Mouse (Mus musculus) macrophage (primary cell): ENCODE data around the gene Dact3. TPM values are rescaled to one million over a fixed set of nuclear protein-coding genes. Genes with fewer than 3 reads are reported as not detected.
A peak's percentile ranks its signal among the peaks of the same experiment; 100 is the strongest.

Experiments
- H3K27ac ChIP-seq: fragments of 350-480 bp; formaldehyde crosslinking; 2 replicates; pipeline ENCODE4 v1.9.0; 2021
- H3K36me3 ChIP-seq: fragments of 350-480 bp; formaldehyde crosslinking; 2 replicates; pipeline ENCODE4 v1.9.0; 2021; ENCODE audit errors: inconsistent target
- H3K4me3 ChIP-seq: fragments of 350-480 bp; formaldehyde crosslinking; 2 replicates; pipeline ENCODE4 v1.9.0; 2021; ENCODE audit errors: inconsistent target
- H3K79me2 ChIP-seq: fragments of 350-480 bp; formaldehyde crosslinking; 2 replicates; pipeline ENCODE4 v1.9.0; 2021; ENCODE audit errors: inconsistent target
- WGBS: methylation state at CpG from one replicate; pipeline ENCODE4 v1.1.7; 2026; ENCODE audit warnings: inconsistent platforms; ENCODE audit not compliant: missing documents; 5-methylcytosine and 5-hydroxymethylcytosine counted together
- polyA plus RNA-seq: library from polyadenylated mRNA; stranded (reverse); fragments of 250-400 nt; gene quantifications from 3 replicates; pipeline ENCODE4 v1.2.4, GENCODE M21; 2018; ENCODE audit warnings: inconsistent platforms

Dact3 gene
- polyA plus RNA-seq, 1 experiment from 2014 or later, result 0.32 TPM

GRCm38 (mm10) chr7:16874190-16874589 lies 927 bp upstream of the Dact3 start:
- peak overlapping the region; percentile 37 for H3K4me3 ChIP-seq
- 2% methylated on average over 17 of the region's 17 CpGs for WGBS
- 0 out of 2 replicates have a peak, but pooled peaks cover 8% of the 10 kb centered on the region for H3K36me3 ChIP-seq
- no peaks in the 10 kb centered on the region for H3K79me2 ChIP-seq
- H3K27ac ChIP-seq, result peak overlapping the region; percentile 66

- peak overlapping the region; percentile 66 for H3K27ac ChIP-seq
- H3K4me3 ChIP-seq, result peak overlapping the region; percentile 37
- no peaks in the 10 kb centered on the region for H3K79me2 ChIP-seq
- 0 out of 2 replicates have a peak, but pooled peaks cover 4% of the 10 kb centered on the region for H3K36me3 ChIP-seq
- WGBS, result 1% methylated on average over 27 of the region's 33 CpGs
Observed at GRCm38 (mm10) chr7:16874756-16875309, 284 bp upstream of the Dact3 start.

GRCm38 (mm10) chr7:16875326-16875725 lies 209 bp downstream of the Dact3 start:
- no peak overlapping the region for H3K27ac ChIP-seq

GRCm38 (mm10) chr7:16876006-16876405 lies 889 bp downstream of the Dact3 start:
- no peaks in the 10 kb centered on the region for H3K79me2 ChIP-seq
- no peak overlapping the region for H3K27ac ChIP-seq
- no peaks in the 10 kb centered on the region for H3K36me3 ChIP-seq
- 42% methylated on average over 11 of the region's 11 CpGs for WGBS
- no peak overlapping the region for H3K4me3 ChIP-seq

More at GRCm38 (mm10) chr7:16875326-16875725, 209 bp downstream of the Dact3 start:
- Histone ChIP-seq H3K79me2 (no peaks in the 10 kb centered on the region), H3K36me3 (no peaks in the 10 kb centered on the region), H3K4me3 (no peak overlapping the region)
- WGBS, result 0% methylated on average over 28 of the region's 42 CpGs

GRCm38 (mm10) chr7:16876608-16877007 lies 1.5 kb downstream of the Dact3 start:
- 26% methylated on average over 13 of the region's 13 CpGs for WGBS
- H3K79me2 ChIP-seq, result no peaks in the 10 kb centered on the region
- no peak overlapping the region for H3K27ac ChIP-seq
- no peak overlapping the region for H3K4me3 ChIP-seq
- H3K36me3 ChIP-seq, result no peaks in the 10 kb centered on the region

- 82% methylated on average over 3 of the region's 3 CpGs for WGBS
- Histone ChIP-seq H3K27ac (no peak overlapping the region), H3K79me2 (no peaks in the 10 kb centered on the region), H3K4me3 (no peak overlapping the region), H3K36me3 (no peaks in the 10 kb centered on the region)
Observed at GRCm38 (mm10) chr7:16877717-16878116, 2.6 kb downstream of the Dact3 start.

GRCm38 (mm10) chr7:16879796-16880547 lies 4.9 kb downstream of the Dact3 start:
- Histone ChIP-seq H3K36me3 (no peaks in the 10 kb centered on the region), H3K79me2 (no peaks in the 10 kb centered on the region), H3K4me3 (no peak overlapping the region), H3K27ac (no peak overlapping the region)
- WGBS, result 88% methylated on average over 9 of the region's 9 CpGs

GRCm38 (mm10) chr7:16880615-16881014 lies 5.5 kb downstream of the Dact3 start:
- no peaks in the 10 kb centered on the region for H3K79me2 ChIP-seq
- H3K27ac ChIP-seq, result no peak overlapping the region
- H3K36me3 ChIP-seq, result no peaks in the 10 kb centered on the region
- H3K4me3 ChIP-seq, result no peak overlapping the region
- WGBS, result 18% methylated on average over 5 of the region's 5 CpGs

GRCm38 (mm10) chr7:16883162-16883561 lies 8.0 kb downstream of the Dact3 start:
- 87% methylated on average over 3 of the region's 6 CpGs for WGBS
- no peak overlapping the region for H3K27ac ChIP-seq
- no peaks in the 10 kb centered on the region for H3K36me3 ChIP-seq
- no peak overlapping the region for H3K4me3 ChIP-seq
- H3K79me2 ChIP-seq, result no peaks in the 10 kb centered on the region

- WGBS, result 67% methylated on average over 4 of the region's 4 CpGs
- no peak overlapping the region for H3K4me3 ChIP-seq
- H3K36me3 ChIP-seq, result no peaks in the 10 kb centered on the region
- H3K27ac ChIP-seq, result no peak overlapping the region
- H3K79me2 ChIP-seq, result no peaks in the 10 kb centered on the region
Observed at GRCm38 (mm10) chr7:16884334-16884733, 9.2 kb downstream of the Dact3 start.

- no peak overlapping the region for H3K4me3 ChIP-seq
Observed at GRCm38 (mm10) chr7:16885271-16885776, 10.2 kb downstream of the Dact3 start.

GRCm38 (mm10) chr7:16885905-16886304 lies 10.8 kb downstream of the Dact3 start:
- no peaks in the 10 kb centered on the region for H3K36me3 ChIP-seq

More at GRCm38 (mm10) chr7:16885271-16885776, 10.2 kb downstream of the Dact3 start:
- Histone ChIP-seq H3K36me3 (no peaks in the 10 kb centered on the region), H3K79me2 (no peaks in the 10 kb centered on the region), H3K27ac (no peak overlapping the region)
- WGBS, result 22% methylated on average over 92 of the region's 95 CpGs

GRCm38 (mm10) chr7:16890536-16890935 lies 15.4 kb downstream of the Dact3 start:
- Histone ChIP-seq H3K4me3 (no peak overlapping the region), H3K79me2 (no peaks in the 10 kb centered on the region), H3K36me3 (no peaks in the 10 kb centered on the region), H3K27ac (no peak overlapping the region)
- WGBS, result 74% methylated on average over 6 of the region's 6 CpGs

More at GRCm38 (mm10) chr7:16885905-16886304, 10.8 kb downstream of the Dact3 start:
- 65% methylated on average over 42 of the region's 59 CpGs for WGBS
- H3K27ac ChIP-seq, result no peak overlapping the region
- H3K4me3 ChIP-seq, result no peak overlapping the region
- H3K79me2 ChIP-seq, result no peaks in the 10 kb centered on the region

- WGBS, result 14% methylated on average over 23 of the region's 23 CpGs
- H3K36me3 ChIP-seq, result no peaks in the 10 kb centered on the region
- H3K79me2 ChIP-seq, result no peaks in the 10 kb centered on the region
- no peak overlapping the region for H3K4me3 ChIP-seq
- no peak overlapping the region for H3K27ac ChIP-seq
Observed at GRCm38 (mm10) chr7:16890944-16891343, 15.8 kb downstream of the Dact3 start.
